Mouse (Mus musculus) heart, embryonic 11.5 days (tissue): ENCODE data around the gene Slc9a3. TPM values are rescaled to one million over a fixed set of nuclear protein-coding genes. Genes with fewer than 3 reads are reported as not detected.

ENCODE experiments used
- ATAC-seq: fragments of 200-750 bp; cut with Nextera tagmentation; replicated peaks from 2 replicates; pipeline ENCODE4 v1.8.0; 2017; ENCODE audit warnings: moderate library complexity; ENCODE audit not compliant: insufficient number of reproducible peaks, low FRiP score, low TSS enrichment
- H3K27ac ChIP-seq: fragments of 300-500 bp; sonication (generic); 2 replicates; pipeline ENCODE4 v1.5.1; 2014; ENCODE audit warnings: mild to moderate bottlenecking, low read depth, low read length
- H3K27me3 ChIP-seq: fragments of 300-500 bp; sonication (generic); 2 replicates; pipeline ENCODE4 v1.6.1; 2014; ENCODE audit warnings: mild to moderate bottlenecking, low read length, mixed read lengths; ENCODE audit not compliant: control insufficient read depth, insufficient read depth
- H3K36me3 ChIP-seq: fragments of 300-500 bp; sonication (generic); 2 replicates; pipeline ENCODE4 v1.6.1; 2014; ENCODE audit warnings: mild to moderate bottlenecking, low read length, moderate library complexity, mixed read lengths; ENCODE audit not compliant: control insufficient read depth, insufficient read depth
- H3K4me1 ChIP-seq: fragments of 300-500 bp; sonication (generic); 2 replicates; pipeline ENCODE4 v1.6.1; 2014; ENCODE audit warnings: low read length; ENCODE audit not compliant: control insufficient read depth, insufficient read depth
- H3K4me2 ChIP-seq: fragments of 300-500 bp; sonication (generic); 2 replicates; pipeline ENCODE4 v1.6.1; 2014; ENCODE audit warnings: mild to moderate bottlenecking, moderate library complexity
- H3K4me3 ChIP-seq: fragments of 300-500 bp; sonication (generic); 2 replicates; pipeline ENCODE4 v1.5.1; 2014; ENCODE audit warnings: low read depth, low read length
- H3K9ac ChIP-seq: fragments of 300-500 bp; sonication (generic); 2 replicates; pipeline ENCODE4 v1.6.1; 2014; ENCODE audit warnings: mild to moderate bottlenecking, low read depth, low read length, moderate library complexity
- H3K9me3 ChIP-seq: fragments of 300-500 bp; sonication (generic); replicated peaks from 2 replicates; pipeline ENCODE4 v1.6.1; 2016; ENCODE audit warnings: low read length; ENCODE audit not compliant: control insufficient read depth
- WGBS: fragments of 180-500 bp; shearing (Covaris S2); extraction: QIAGEN DNeasy Blood & Tissue Kit; methylation state at CpG from one replicate; pipeline ENCODE4 v1.1.7; 2014; ENCODE audit not compliant: insufficient replicate concordance; 5-methylcytosine and 5-hydroxymethylcytosine counted together
- polyA plus RNA-seq: library from polyadenylated mRNA; unstranded; fragments of >200 nt; fragmentation: Nextera tagmentation; extraction: Ambion mirVana; gene quantifications from 2 replicates; pipeline ENCODE4 v1.2.1, GENCODE M21; 2014

The Slc9a3 gene
- polyA plus RNA-seq = not detected in 2 replicates

- Histone ChIP-seq H3K4me3 (peak within 1 kb of the TSS; percentile 46), H3K9me3 (no peaks in the 10 kb centered on the region), H3K36me3 (no peaks in the 10 kb centered on the region), H3K4me1 (peaks cover 6% of the 10 kb centered on the region; the same call in 1 of the 2 replicates), H3K4me2 (peak within 1 kb of the TSS; percentile 81), H3K27ac (no peak within 1 kb of the TSS), H3K9ac (0 out of 2 replicates have a peak within 1 kb of the TSS, but pooled peaks have one; percentile 39), H3K27me3 (peaks cover 47% of the 10 kb centered on the region)
- no peak for ATAC-seq
- under 1% methylated on average over 35 of the region's 35 CpGs for WGBS
These were observed at the start of gene Slc9a3 for GRCm38 (mm10) chr13:74121141-74121602. Gene Slc9a3 (plus strand): TSS chr13:74121457.

GRCm38 (mm10) chr13:74071714-74072113 lies 49.5 kb upstream of the Slc9a3 start:
- H3K4me3 ChIP-seq = no peak overlapping the region
- no peak overlapping the region for H3K27ac ChIP-seq
- H3K4me1 ChIP-seq = no peaks in the 10 kb centered on the region
- no peaks in the 10 kb centered on the region for H3K36me3 ChIP-seq
- H3K27me3 ChIP-seq = no peaks in the 10 kb centered on the region
- no peak overlapping the region for H3K9ac ChIP-seq
- WGBS = 71% methylated on average over 3 of the region's 3 CpGs
- no peak overlapping the region for H3K4me2 ChIP-seq
- H3K9me3 ChIP-seq = no peaks in the 10 kb centered on the region
- no peak for ATAC-seq

GRCm38 (mm10) chr13:74073369-74073768 lies 47.9 kb upstream of the Slc9a3 start:
- Histone ChIP-seq H3K36me3 (no peaks in the 10 kb centered on the region), H3K4me3 (no peak overlapping the region), H3K4me1 (no peaks in the 10 kb centered on the region), H3K9me3 (no peaks in the 10 kb centered on the region), H3K27ac (no peak overlapping the region), H3K27me3 (no peaks in the 10 kb centered on the region), H3K9ac (no peak overlapping the region), H3K4me2 (no peak overlapping the region)
- no peak for ATAC-seq
- 82% methylated on average over 7 of the region's 7 CpGs for WGBS

- 62% methylated on average over 3 of the region's 3 CpGs for WGBS
- Histone ChIP-seq H3K36me3 (no peaks in the 10 kb centered on the region), H3K27ac (no peak overlapping the region), H3K4me2 (no peak overlapping the region), H3K4me1 (no peaks in the 10 kb centered on the region), H3K27me3 (no peaks in the 10 kb centered on the region; the same call in 1 of the 2 replicates), H3K4me3 (no peak overlapping the region), H3K9ac (no peak overlapping the region), H3K9me3 (no peaks in the 10 kb centered on the region)
- no peak for ATAC-seq
These were observed 31.0 kb upstream of the Slc9a3 start for GRCm38 (mm10) chr13:74090265-74090664.

GRCm38 (mm10) chr13:74095936-74096335 lies 25.3 kb upstream of the Slc9a3 start:
- Histone ChIP-seq H3K9me3 (no peaks in the 10 kb centered on the region), H3K9ac (no peak overlapping the region), H3K27me3 (no peaks in the 10 kb centered on the region), H3K4me3 (no peak overlapping the region), H3K4me2 (no peak overlapping the region), H3K27ac (no peak overlapping the region), H3K36me3 (no peaks in the 10 kb centered on the region), H3K4me1 (no peaks in the 10 kb centered on the region)
- ATAC-seq = no peak
- WGBS = 51% methylated on average over 2 of the region's 2 CpGs

- Histone ChIP-seq H3K4me3 (no peak overlapping the region), H3K4me2 (no peak overlapping the region), H3K27me3 (no peaks in the 10 kb centered on the region), H3K9ac (no peak overlapping the region), H3K4me1 (no peaks in the 10 kb centered on the region), H3K36me3 (no peaks in the 10 kb centered on the region), H3K27ac (no peak overlapping the region), H3K9me3 (no peaks in the 10 kb centered on the region)
- ATAC-seq = no peak; the same call in 1 of the 2 replicates
- 26% methylated on average over 2 of the region's 2 CpGs for WGBS
These were observed 24.4 kb upstream of the Slc9a3 start for GRCm38 (mm10) chr13:74096715-74097363.

GRCm38 (mm10) chr13:74098913-74099312 lies 22.3 kb upstream of the Slc9a3 start:
- H3K4me3 ChIP-seq = no peak overlapping the region
- H3K9me3 ChIP-seq = no peaks in the 10 kb centered on the region
- no peak overlapping the region for H3K9ac ChIP-seq
- no peak for ATAC-seq
- H3K4me2 ChIP-seq = no peak overlapping the region
- no peaks in the 10 kb centered on the region for H3K27me3 ChIP-seq
- H3K36me3 ChIP-seq = no peaks in the 10 kb centered on the region
- H3K4me1 ChIP-seq = no peaks in the 10 kb centered on the region
- 70% methylated on average over 6 of the region's 6 CpGs for WGBS
- H3K27ac ChIP-seq = no peak overlapping the region

- WGBS = 76% methylated on average over 8 of the region's 8 CpGs
- no peak overlapping the region for H3K4me2 ChIP-seq
- no peak for ATAC-seq
- H3K9ac ChIP-seq = no peak overlapping the region
- H3K9me3 ChIP-seq = no peaks in the 10 kb centered on the region
- no peaks in the 10 kb centered on the region for H3K36me3 ChIP-seq
- H3K27me3 ChIP-seq = no peaks in the 10 kb centered on the region
- H3K4me1 ChIP-seq = no peaks in the 10 kb centered on the region
- no peak overlapping the region for H3K27ac ChIP-seq
- H3K4me3 ChIP-seq = no peak overlapping the region
These were observed 19.0 kb upstream of the Slc9a3 start for GRCm38 (mm10) chr13:74102108-74102830.
